Mouse (Mus musculus) limb, embryonic 13.5 days (tissue): ENCODE data around the gene 5530401A14Rik. TPM values are rescaled to one million over a fixed set of nuclear protein-coding genes. Genes with fewer than 3 reads are reported as not detected.

Experiments used
- ATAC-seq: fragments of 200-750 bp; cut with Nextera tagmentation; 2 replicates; pipeline ENCODE4 v1.8.0; 2017; ENCODE audit warnings: low read depth, moderate number of reproducible peaks, moderate TSS enrichment; ENCODE audit not compliant: low FRiP score
- H3K27ac ChIP-seq: fragments of 300-500 bp; sonication (generic); 2 replicates; pipeline ENCODE4 v1.5.1; 2015; ENCODE audit warnings: inconsistent platforms, mild to moderate bottlenecking, moderate library complexity
- H3K27me3 ChIP-seq: fragments of 300-500 bp; sonication (generic); 2 replicates; pipeline ENCODE4 v1.6.1; 2015; ENCODE audit warnings: mild to moderate bottlenecking, inconsistent platforms
- H3K36me3 ChIP-seq: fragments of 300-500 bp; sonication (generic); 2 replicates; pipeline ENCODE4 v1.6.1; 2015; ENCODE audit warnings: inconsistent platforms, mild to moderate bottlenecking, moderate library complexity
- H3K4me1 ChIP-seq: fragments of 300-500 bp; sonication (generic); 2 replicates; pipeline ENCODE4 v1.6.1; 2015; ENCODE audit warnings: inconsistent platforms
- H3K4me2 ChIP-seq: fragments of 300-500 bp; sonication (generic); replicated peaks from 2 replicates; pipeline ENCODE4 v1.6.1; 2015; ENCODE audit warnings: inconsistent platforms, mild to moderate bottlenecking, moderate library complexity
- H3K4me3 ChIP-seq: fragments of 300-500 bp; sonication (generic); 2 replicates; pipeline ENCODE4 v1.5.1; 2015; ENCODE audit warnings: moderate library complexity, mild to moderate bottlenecking, inconsistent platforms
- H3K9ac ChIP-seq: fragments of 300-500 bp; sonication (generic); 2 replicates; pipeline ENCODE4 v1.6.1; 2015; ENCODE audit warnings: mild to moderate bottlenecking, inconsistent platforms
- H3K9me3 ChIP-seq: fragments of 300-500 bp; sonication (generic); 2 replicates; pipeline ENCODE4 v1.6.1; 2016; ENCODE audit warnings: inconsistent platforms
- WGBS: fragments of 180-500 bp; shearing (Covaris S2); methylation state at CpG from one replicate; pipeline ENCODE4 v1.1.7; 2015; 5-methylcytosine and 5-hydroxymethylcytosine counted together
- polyA plus RNA-seq: library from polyadenylated mRNA; unstranded; fragments of >200 nt; fragmentation: Nextera tagmentation; extraction: Ambion mirVana; gene quantifications from 2 replicates; pipeline ENCODE4 v1.2.1, GENCODE M21; 2015

5530401A14Rik gene
- polyA plus RNA-seq, 1 experiment from 2014 or later: not detected

GRCm38 (mm10) chr11:81896511-81896910 lies 36.0 kb downstream of the 5530401A14Rik start:
- no peaks in the 10 kb centered on the region for H3K4me1 ChIP-seq
- no peaks in the 10 kb centered on the region for H3K9me3 ChIP-seq
- 82% methylated on average over 6 of the region's 6 CpGs for WGBS
- ATAC-seq: no peak
- no peak overlapping the region for H3K9ac ChIP-seq
- no peaks in the 10 kb centered on the region; the same call in 1 of the 2 replicates for H3K27me3 ChIP-seq
- H3K4me3 ChIP-seq: no peak overlapping the region
- no peak overlapping the region for H3K4me2 ChIP-seq
- H3K27ac ChIP-seq: no peak overlapping the region
- no peaks in the 10 kb centered on the region for H3K36me3 ChIP-seq

- no peak overlapping the region for H3K4me2 ChIP-seq
- H3K27ac ChIP-seq: no peak overlapping the region
- no peaks in the 10 kb centered on the region for H3K36me3 ChIP-seq
- no peaks in the 10 kb centered on the region for H3K4me1 ChIP-seq
- no peak overlapping the region for H3K4me3 ChIP-seq
- H3K27me3 ChIP-seq: no peaks in the 10 kb centered on the region; the same call in 1 of the 2 replicates
- no peaks in the 10 kb centered on the region for H3K9me3 ChIP-seq
- 7% methylated on average over 8 of the region's 8 CpGs for WGBS
- no peak overlapping the region for H3K9ac ChIP-seq
- no peak for ATAC-seq
These were observed 37.3 kb downstream of the 5530401A14Rik start for GRCm38 (mm10) chr11:81897547-81898354.

GRCm38 (mm10) chr11:81902318-81902717 lies 41.8 kb downstream of the 5530401A14Rik start:
- Histone ChIP-seq H3K4me2 (no peak overlapping the region), H3K27ac (no peak overlapping the region), H3K4me1 (no peaks in the 10 kb centered on the region), H3K9me3 (no peaks in the 10 kb centered on the region), H3K4me3 (no peak overlapping the region), H3K9ac (no peak overlapping the region), H3K36me3 (no peaks in the 10 kb centered on the region), H3K27me3 (no peaks in the 10 kb centered on the region; the same call in 1 of the 2 replicates)
- ATAC-seq: no peak

- no peak for ATAC-seq
- Histone ChIP-seq H3K4me3 (no peak overlapping the region), H3K4me1 (peaks cover 3% of the 10 kb centered on the region; the same call in 1 of the 2 replicates), H3K9ac (no peak overlapping the region), H3K27me3 (no peaks in the 10 kb centered on the region), H3K9me3 (no peaks in the 10 kb centered on the region), H3K27ac (no peak overlapping the region), H3K4me2 (no peak overlapping the region), H3K36me3 (no peaks in the 10 kb centered on the region)
- WGBS: 83% methylated on average over 1 of the region's 1 CpGs
These were observed 48.3 kb downstream of the 5530401A14Rik start for GRCm38 (mm10) chr11:81908760-81909159.

- 61% methylated on average over 5 of the region's 5 CpGs for WGBS
- Histone ChIP-seq H3K27me3 (no peaks in the 10 kb centered on the region), H3K4me3 (no peak overlapping the region), H3K36me3 (no peaks in the 10 kb centered on the region), H3K4me2 (no peak overlapping the region), H3K9me3 (no peaks in the 10 kb centered on the region), H3K27ac (no peak overlapping the region), H3K9ac (no peak overlapping the region), H3K4me1 (peaks cover 3% of the 10 kb centered on the region; the same call in 1 of the 2 replicates)
- no peak for ATAC-seq
These were observed 49.0 kb downstream of the 5530401A14Rik start for GRCm38 (mm10) chr11:81909397-81909894.

GRCm38 (mm10) chr11:81913071-81913470 lies 52.6 kb downstream of the 5530401A14Rik start:
- no peak for ATAC-seq
- Histone ChIP-seq H3K27ac (no peak overlapping the region), H3K4me1 (peaks cover 3% of the 10 kb centered on the region; the same call in 1 of the 2 replicates), H3K9me3 (no peaks in the 10 kb centered on the region), H3K27me3 (no peaks in the 10 kb centered on the region), H3K4me3 (no peak overlapping the region), H3K9ac (no peak overlapping the region), H3K4me2 (no peak overlapping the region), H3K36me3 (no peaks in the 10 kb centered on the region)
- WGBS: 59% methylated on average over 4 of the region's 4 CpGs

GRCm38 (mm10) chr11:81915501-81915900 lies 55.0 kb downstream of the 5530401A14Rik start:
- Histone ChIP-seq H3K9ac (no peak overlapping the region), H3K4me1 (peaks cover 3% of the 10 kb centered on the region; the same call in 1 of the 2 replicates), H3K4me2 (no peak overlapping the region), H3K27me3 (no peaks in the 10 kb centered on the region), H3K9me3 (no peaks in the 10 kb centered on the region), H3K27ac (no peak overlapping the region), H3K36me3 (no peaks in the 10 kb centered on the region), H3K4me3 (no peak overlapping the region)
- no peak for ATAC-seq
- WGBS: 32% methylated on average over 6 of the region's 6 CpGs

- no peaks in the 10 kb centered on the region for H3K27me3 ChIP-seq
- 75% methylated on average over 2 of the region's 2 CpGs for WGBS
- ATAC-seq: no peak
These were observed 62.6 kb downstream of the 5530401A14Rik start for GRCm38 (mm10) chr11:81923096-81923495.

GRCm38 (mm10) chr11:81923626-81924025 lies 63.2 kb downstream of the 5530401A14Rik start:
- no peak overlapping the region for H3K9ac ChIP-seq
- 89% methylated on average over 4 of the region's 4 CpGs for WGBS
- no peaks in the 10 kb centered on the region for H3K9me3 ChIP-seq
- H3K27me3 ChIP-seq: no peaks in the 10 kb centered on the region
- no peak overlapping the region for H3K4me3 ChIP-seq
- no peak for ATAC-seq
- H3K36me3 ChIP-seq: no peaks in the 10 kb centered on the region
- no peak overlapping the region for H3K27ac ChIP-seq
- no peak overlapping the region for H3K4me2 ChIP-seq
- H3K4me1 ChIP-seq: no peaks in the 10 kb centered on the region

More at GRCm38 (mm10) chr11:81923096-81923495, 62.6 kb downstream of the 5530401A14Rik start:
- Histone ChIP-seq H3K9me3 (no peaks in the 10 kb centered on the region), H3K36me3 (no peaks in the 10 kb centered on the region), H3K4me3 (no peak overlapping the region), H3K4me1 (no peaks in the 10 kb centered on the region), H3K9ac (no peak overlapping the region), H3K27ac (no peak overlapping the region), H3K4me2 (no peak overlapping the region)

GRCm38 (mm10) chr11:81926393-81926792 lies 65.9 kb downstream of the 5530401A14Rik start:
- Histone ChIP-seq H3K4me3 (no peak overlapping the region), H3K4me1 (no peaks in the 10 kb centered on the region), H3K9me3 (no peaks in the 10 kb centered on the region), H3K27ac (no peak overlapping the region), H3K36me3 (no peaks in the 10 kb centered on the region), H3K27me3 (no peaks in the 10 kb centered on the region), H3K4me2 (no peak overlapping the region), H3K9ac (no peak overlapping the region)
- ATAC-seq: no peak

GRCm38 (mm10) chr11:81937516-81937915 lies 77.0 kb downstream of the 5530401A14Rik start:
- Histone ChIP-seq H3K27ac (no peak overlapping the region), H3K9ac (no peak overlapping the region), H3K36me3 (no peaks in the 10 kb centered on the region), H3K4me3 (no peak overlapping the region), H3K27me3 (no peaks in the 10 kb centered on the region), H3K4me2 (no peak overlapping the region), H3K9me3 (no peaks in the 10 kb centered on the region), H3K4me1 (no peaks in the 10 kb centered on the region)
- 87% methylated on average over 1 of the region's 1 CpGs for WGBS
- no peak for ATAC-seq

- H3K4me2 ChIP-seq: no peak overlapping the region
- 0 out of 2 replicates have a peak, but pooled peaks cover 3% of the 10 kb centered on the region for H3K27me3 ChIP-seq
- no peak overlapping the region for H3K4me3 ChIP-seq
- H3K9me3 ChIP-seq: no peaks in the 10 kb centered on the region
- no peaks in the 10 kb centered on the region for H3K4me1 ChIP-seq
- no peak for ATAC-seq
- no peak overlapping the region for H3K27ac ChIP-seq
- H3K36me3 ChIP-seq: no peaks in the 10 kb centered on the region
- WGBS: 6% methylated on average over 1 of the region's 1 CpGs
- H3K9ac ChIP-seq: no peak overlapping the region
These were observed 80.5 kb downstream of the 5530401A14Rik start for GRCm38 (mm10) chr11:81940988-81941387.
